Mouse (Mus musculus) thymus, postnatal 0 days (tissue): Measurements from ENCODE around the gene Tanc1. TPM values are rescaled to one million over a fixed set of nuclear protein-coding genes. Genes with fewer than 3 reads are reported as not detected.

Source experiments
- DNase-seq: peaks from one replicate; pipeline ENCODE4 v3.0.0-alpha.2; 2015; ENCODE audit warnings: low spot score
- polyA plus RNA-seq: library from polyadenylated mRNA; unstranded; fragments of >200 nt; fragmentation: Nextera tagmentation; extraction: Ambion mirVana; gene quantifications from 2 replicates; pipeline ENCODE4 v1.2.1, GENCODE M21; 2015

Gene Tanc1
- polyA plus RNA-seq, 1 experiment from 2014 or later: 3.3 TPM

DNA sequence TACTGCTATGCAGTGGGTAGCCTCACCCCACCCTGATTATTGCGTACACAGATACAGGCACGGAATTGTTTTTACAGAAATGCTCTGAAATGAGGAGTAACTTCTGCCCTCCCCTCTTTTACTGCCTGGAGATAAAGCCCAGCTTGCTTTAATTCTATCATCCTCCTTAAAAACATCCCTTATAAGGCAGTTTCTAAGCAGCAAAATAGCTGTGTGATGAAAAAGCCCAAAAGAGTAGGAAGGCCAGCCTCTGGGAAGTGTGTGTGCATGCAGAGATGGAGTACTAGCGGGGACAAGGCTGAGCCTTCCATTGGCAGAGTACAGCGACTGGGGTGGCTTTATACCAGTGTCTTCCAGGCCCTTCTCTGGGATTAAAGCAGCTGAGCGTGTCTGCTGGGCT is 140.9 kb downstream of the Tanc1 start:
- no peak for DNase-seq

DNA sequence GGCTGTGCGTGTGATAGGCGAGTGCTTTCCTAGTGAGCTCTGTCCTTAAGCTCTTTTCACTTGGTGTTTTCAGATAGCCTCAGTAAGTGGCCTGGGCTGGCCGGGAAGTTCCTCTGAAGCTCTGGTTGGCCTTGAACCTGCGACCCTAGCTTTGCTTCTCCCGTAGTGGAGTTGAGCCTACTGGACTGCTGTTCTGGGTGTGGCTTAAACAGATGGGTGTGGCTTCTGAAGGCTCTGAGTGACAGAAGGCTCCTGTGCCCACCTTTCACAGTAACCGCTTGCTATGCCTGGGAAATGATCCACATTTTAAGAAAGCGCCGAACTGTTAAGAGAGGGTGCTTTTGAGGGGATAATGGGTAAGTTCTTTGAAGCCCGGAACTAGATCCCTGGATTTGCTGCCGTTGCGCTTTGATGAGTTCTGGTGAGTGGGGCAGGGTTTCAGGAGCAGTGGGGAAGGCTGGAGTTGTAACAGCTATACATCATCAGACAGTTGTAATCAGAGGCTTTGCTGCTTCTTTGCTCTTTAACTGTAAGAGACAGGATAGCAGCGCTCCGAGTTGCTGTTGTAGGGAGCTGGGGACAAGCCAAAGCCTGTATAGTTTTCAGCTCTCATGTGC is 144.4 kb downstream of the Tanc1 start:
- DNase-seq: no peak

DNA sequence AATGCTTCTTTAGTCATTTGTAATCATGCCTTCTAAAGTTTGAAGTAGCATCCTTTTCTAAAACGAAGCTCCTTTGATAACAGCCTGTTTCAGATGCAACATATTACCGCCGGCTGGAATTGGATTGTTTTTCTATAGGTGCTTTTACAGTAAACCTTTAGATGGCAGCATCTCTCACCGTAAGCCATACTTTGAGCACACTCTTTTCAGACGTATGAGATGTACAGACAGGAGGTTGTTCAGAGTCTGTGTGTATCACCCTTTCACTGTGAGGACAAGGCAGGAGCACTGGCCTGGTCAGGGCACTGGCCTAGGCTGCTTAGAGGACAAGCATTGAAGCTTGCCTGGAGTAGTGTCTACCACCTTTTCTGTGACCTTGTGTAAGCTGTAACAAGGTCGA is 145.2 kb downstream of the Tanc1 start:
- no peak for DNase-seq

DNA sequence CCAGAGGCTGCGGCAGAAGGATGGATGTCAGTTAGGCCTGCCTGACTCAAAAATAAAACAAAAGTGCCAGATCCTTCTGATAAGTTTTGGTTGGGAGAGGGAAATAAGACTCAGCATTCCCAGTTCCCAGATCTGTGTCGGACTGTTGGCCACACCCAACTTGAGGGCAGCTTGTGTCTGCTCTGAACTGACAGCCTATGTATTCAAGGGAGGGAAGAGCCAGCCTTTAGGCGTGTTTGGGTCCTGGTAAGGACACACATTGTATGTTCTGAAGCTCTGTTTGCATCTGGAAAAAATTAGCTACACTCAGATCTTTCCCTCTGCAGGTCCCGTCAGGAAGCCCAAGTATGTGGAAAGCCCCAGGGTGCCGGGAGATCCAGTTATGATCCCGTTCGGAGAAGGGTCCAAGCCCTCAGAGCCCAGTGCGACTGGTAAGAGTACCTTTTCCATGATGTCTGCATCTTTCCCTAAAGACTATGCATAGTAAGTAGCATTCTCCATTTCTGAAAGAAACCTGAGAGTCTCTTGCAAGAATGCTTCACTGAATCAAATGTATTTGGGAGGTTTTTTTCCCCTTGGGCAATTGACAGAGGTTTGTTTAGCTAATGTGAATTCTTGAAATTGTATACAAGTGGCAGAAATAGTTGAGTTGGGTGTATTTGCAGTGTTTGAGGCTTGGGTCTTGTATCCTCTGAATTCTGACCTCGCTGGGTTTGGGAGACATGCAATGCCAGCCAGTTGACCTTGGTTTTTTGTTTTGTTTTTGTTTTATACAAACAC is 146.5 kb downstream of the Tanc1 start:
- DNase-seq: no peak

DNA sequence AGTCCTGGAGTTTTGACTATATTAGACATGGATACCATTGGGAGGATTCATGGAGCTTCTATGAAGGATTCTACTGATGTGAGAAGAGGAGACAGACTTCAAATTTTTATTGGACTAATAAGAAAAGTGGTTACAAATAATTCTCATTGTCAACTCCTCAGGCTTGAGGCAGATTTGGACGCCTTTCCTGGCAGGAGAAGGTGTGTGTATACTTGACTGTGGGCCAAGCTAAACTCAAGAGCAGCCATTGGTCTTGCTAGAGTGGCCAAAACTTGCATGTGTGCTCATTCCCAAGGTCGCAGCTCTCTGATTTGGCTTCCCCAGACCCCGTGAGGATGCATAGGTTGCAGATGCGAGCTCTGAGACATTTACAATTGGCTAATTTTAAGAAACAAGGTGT is 148.9 kb downstream of the Tanc1 start:
- DNase-seq: no peak

DNA sequence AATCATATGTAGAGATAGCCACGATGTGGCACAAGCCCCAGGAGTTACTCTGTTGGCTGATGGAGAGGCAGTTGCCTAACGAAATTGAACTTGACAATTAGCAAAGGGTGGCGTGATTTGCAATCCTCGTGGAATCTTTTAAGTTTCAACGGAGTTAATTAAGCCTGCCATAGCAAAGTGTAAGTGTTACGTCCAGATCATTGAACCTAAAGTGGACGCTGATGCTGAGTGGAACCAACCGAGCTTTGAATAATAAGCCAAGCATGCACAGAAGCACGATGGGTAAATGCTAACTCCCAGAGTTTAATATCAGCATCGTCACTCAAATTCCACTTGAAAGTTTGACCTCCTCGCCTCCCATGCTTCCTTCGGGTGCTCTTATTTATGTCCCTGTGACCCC is 149.3 kb downstream of the Tanc1 start:
- DNase-seq: no peak

DNA sequence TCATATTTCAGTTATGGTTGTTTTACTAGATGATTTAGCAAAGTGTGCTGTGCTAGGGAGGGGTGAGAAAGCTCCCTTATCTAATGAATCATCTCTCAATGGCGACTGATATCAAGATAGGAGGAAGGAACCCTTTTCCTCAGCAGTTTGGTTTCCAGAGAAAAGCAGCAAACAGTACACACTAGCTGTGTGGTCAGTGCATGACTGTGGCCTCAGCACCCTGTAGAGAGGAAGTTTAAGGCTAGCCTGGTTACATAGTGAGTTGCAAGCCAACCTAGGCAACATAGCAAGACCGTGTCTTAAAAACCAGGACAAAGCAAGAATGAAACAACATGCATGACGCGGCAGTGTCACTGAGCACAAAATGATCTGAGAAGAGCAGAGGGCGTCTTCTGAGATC is 150.4 kb downstream of the Tanc1 start:
- no peak for DNase-seq

DNA sequence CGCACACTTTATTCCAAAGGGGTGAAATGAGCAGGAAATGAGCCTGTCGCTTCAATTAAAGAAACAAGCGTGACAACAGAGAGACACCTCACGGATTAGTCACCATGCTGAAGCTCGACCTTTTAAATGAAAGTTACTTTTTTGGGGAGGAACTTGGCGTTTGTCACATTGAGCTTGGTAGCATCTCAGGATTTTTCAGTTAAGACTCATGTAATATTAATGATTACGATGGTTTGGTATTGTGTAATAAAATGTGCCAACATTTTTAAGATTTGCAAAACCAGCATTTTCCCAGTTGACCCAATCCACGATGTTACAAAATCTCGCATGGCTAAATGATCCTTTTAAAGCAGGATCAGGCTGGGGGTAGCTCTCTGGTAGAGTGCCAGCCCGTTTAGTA is 153.8 kb downstream of the Tanc1 start:
- no peak for DNase-seq

DNA sequence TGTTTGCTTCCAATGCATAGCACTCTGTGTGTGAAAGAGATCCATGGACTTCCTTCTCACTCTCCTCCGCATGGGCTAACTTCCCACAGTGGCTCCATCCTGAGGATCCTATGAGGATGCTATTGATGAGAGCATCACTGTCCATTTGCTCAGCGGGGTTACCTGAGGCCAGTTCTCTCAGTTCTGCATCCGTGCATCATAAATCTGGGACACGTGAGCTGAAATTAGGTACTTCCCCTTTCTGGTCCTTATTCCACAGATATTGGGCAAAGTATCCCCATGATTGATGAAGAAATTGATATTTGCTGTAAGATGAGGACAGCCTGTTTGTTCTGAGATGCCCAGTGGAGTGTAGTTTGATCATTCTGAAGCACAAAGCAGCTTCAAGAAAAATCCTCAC is 156.1 kb downstream of the Tanc1 start:
- DNase-seq: no peak

DNA sequence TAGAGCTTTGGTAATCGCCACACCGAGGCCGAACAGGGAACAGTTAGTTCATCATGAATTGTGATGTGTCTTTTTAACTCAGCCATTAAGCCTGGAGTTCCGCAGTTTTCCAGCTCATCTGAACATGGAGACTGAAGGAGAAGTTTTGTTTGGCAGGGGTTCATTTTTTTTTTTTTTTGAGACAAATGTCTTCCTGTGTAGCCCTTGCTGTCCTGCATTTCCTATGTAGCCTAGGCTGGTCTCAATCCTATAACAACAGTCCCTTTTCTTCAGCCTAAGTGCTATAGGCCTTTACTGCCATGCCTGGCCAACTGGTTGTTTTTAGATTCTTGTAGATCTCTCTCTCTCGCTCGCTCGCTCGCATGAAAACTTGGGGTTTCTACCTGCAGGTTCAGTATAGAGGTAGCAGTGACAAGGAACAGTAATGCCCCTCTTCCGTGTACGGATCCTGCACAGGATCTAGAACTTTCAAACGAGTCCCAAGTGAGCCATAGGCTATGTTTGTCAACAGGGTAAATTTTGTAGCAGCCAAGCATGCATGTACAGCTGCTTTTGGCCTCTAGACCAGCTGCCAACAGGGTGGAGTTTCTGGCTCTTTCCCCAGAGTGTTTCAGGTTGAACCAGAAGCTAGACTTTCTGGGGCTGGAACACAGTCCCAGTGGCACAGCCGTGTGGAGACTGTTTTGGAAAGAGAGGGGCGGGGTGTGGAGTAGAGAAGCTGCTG is 157.0 kb downstream of the Tanc1 start:
- DNase-seq: no peak

DNA sequence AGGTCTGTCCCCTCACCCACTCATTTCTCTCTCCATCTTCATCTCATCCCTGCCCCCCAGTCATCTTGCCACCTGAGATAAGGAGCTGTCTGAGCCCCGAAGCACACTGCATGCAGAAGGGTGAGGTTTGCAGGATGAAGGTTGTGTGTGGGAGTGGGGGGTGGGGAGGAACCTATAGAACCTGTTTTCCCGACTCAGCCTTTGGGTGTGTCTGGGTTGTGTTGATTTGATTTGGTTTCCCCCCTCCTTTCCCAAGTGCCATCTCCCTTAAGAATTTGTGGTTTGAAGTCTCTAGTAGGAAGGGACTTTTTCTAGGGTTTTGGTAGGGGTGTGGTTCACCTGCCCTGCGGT is 157.5 kb downstream of the Tanc1 start:
- DNase-seq: no peak

DNA sequence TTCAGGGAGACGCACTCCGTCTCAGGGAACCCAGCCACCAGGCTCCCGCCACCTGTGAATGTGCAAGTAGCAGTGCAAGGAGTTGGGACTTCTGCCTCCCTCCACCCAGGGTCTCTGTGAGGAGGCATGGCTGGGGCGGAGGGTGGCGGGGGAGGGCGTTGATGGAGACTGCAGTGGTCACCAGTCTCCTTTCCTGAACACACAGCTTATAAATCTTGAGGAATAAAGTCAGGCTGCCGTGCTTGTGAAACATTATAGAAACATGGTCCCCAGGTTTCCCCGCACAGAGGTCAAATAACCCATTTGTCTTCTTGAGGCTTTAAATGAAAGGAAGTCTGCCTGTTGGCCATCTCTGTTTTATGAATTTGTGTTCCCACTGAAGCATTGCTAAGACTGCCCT is 159.9 kb downstream of the Tanc1 start:
- no peak for DNase-seq

DNA sequence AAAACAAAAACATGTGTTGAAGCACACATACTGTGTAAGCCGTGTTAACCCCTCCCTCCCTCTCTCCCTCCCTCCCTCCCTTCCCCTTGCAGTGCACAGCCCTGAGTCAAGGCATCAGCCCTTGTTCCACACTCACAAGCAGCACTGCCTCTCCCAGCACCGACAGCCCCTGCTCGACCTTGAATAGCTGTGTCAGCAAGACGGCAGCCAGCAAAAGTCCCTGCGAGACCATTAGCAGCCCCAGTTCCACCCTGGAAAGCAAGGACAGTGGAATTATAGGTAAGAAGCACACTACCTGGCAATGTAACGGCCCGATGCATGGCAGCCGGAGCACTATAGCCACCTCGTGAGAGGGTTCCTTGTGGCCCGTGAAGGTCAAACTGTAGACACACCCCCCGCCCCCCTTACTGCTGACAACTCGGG is 160.4 kb downstream of the Tanc1 start:
- DNase-seq: no peak

DNA sequence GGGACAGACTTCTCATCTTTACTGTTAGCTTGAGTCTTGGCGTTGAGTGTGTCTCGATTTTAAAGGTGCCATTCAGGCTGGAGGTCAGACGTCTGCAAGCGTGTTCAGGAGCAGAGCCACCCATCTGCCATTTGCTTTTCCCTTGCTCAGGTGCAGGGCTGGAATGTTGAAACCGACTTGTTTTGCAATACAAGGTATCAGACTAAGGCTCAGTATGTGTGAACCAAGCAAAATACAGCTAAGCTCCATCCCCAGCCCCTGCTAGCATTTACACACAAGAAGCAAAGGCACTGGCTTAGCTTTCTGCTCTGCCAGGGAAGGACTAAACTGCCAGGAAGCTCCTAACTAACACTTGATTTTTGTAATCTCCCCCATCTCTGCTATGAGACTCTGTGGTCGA is 162.5 kb downstream of the Tanc1 start:
- no peak for DNase-seq

DNA sequence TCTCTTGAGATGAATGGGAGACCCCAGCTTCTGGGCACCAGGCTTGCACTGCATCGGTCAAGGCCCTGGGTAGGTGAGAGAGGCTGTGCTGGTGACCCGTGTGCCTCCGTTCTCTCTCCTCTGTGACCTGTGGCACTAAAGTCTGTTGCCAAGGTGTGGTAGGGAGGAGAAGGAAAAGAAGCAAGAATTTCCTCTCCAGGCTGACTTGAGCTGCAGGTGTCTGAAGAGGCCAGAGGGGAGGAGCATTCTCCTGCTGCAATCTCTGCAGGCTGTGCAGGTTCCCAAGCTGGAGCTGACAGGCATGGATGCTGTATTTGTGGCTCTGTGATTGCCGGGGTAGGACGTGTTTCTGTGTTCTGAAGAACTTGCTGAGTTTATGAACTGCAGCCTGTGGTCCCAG is 163.3 kb downstream of the Tanc1 start:
- no peak for DNase-seq

DNA sequence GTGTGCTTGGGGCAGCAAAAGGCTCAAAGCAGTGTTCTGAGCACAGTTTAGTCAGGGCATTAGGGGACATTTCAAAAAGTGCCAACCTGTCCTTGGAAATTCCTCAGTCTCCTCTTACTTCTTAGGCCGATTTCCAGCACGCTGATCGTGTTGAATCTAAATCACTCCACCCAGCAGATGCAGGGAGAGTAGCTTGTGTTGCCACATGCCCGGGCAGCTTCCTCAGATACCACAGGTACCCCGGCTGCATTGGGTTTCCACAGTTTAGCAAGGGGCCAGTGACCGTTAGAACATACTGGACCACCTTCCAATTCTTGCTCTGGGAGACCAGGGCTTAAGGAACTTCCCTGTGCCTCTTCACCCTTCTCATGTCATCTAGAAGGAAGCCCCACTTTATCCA is 164.0 kb downstream of the Tanc1 start:
- DNase-seq: no peak

DNA sequence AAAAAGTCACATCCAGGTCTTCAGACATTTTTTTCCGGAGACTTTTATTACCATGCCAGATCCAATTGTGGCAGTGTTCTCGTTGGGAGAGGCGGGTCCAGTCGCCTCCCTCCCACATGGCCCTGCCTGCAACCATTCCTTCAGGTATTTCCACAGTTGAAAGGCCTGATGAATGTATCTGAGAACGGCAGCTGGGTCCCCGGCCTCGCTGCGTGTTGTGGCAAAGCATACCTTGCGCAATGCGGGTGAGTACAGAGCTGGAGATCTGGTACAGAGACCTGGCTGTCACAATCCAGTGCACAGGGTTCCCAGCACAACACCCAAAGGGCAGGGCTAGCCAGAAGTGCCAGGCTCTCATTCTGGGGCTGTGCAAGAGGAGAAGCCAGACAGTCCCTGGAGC is 167.5 kb downstream of the Tanc1 start:
- no peak for DNase-seq

DNA sequence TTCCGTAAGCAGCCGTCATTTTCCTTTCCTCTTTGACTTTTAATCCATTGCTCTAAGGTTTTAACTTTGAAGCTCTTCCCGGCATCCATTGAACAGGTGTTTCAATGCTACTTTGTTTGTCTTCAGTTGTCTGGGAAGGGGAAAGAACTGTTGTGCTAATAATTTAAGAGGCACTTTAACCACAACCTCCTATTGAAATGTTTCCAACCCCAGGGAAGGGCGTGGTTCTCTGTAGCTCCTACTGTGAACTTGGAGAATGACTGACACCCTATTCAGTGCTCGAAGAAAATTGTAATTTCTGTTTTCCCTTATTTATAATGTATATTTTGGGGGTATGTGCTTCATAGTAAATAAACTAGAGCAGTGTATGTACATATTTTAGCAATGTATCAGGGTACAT is 168.4 kb downstream of the Tanc1 start:
- no peak for DNase-seq

DNA sequence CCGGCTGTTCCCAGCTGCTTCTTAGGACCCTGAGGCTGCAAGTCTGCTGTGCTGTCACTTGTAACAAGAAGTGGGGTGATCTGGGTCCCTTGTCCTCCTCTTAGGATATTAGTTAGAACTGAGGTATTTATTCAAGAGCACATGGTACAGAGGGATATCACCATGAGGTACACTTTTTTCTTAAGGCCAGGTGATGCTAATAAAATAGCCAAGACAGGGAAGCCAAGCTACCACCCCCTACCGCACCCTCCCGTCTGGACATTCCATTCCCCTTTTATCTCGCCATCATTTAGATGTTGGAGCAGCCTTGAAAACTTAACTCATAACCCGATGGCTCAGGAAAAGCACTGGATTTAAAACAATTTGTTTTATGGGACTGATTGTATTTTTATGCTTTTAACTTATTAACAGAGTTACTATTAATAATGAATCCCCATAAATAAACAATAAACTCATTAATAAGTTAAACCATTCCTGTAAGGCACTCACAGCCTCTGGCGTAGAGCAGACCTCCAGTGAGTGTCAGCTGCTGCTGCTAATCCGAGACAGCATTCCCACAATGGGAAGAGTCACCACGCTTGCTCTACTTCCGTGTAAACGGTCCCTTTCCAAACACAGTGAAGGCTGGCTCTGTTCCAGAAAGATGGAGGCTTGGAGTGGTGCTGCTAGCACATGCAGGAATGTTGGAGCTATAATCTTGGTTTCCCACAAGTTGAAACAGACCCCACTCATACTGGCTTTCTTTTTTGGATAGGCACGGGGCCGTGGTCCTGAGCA is 171.4 kb downstream of the Tanc1 start:
- no peak for DNase-seq

DNA sequence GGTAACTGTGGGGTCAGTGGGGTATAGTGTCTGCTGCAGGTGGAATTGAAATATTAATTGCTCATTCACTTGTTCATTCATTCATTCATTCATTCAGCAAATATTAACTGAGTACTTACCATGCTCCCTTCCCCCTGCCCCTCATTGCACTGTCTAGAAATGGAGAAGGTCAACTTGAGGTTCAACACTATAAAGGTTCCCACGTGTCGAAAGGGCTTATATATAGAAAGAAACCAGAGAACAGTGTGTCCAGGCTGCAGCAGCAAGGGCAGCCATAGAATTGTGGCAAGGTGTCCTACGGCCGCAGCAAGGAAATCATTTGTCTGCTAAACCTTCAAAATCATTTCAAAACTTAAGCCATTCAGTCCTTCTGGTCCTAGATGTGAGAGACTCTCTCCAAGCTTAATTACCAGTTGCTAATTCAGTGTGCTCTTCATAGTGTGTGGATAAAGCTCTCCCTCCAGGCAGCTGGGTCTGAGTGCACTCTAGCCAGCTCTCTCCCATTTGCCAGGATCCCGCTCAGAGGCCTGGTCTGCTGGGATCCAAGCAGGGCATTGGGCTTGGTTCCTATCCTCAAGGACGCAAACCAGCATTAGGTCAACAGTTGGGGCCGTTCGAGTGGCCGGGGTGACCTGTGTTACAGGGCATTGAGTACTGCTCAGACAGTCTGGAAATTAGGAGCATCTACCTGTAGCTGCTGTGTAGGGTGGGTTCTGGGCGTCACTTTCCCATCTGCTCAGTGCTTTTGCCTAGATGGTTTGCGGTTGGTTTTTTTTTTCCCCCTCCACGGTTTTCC is 172.2 kb downstream of the Tanc1 start:
- DNase-seq: no peak

DNA sequence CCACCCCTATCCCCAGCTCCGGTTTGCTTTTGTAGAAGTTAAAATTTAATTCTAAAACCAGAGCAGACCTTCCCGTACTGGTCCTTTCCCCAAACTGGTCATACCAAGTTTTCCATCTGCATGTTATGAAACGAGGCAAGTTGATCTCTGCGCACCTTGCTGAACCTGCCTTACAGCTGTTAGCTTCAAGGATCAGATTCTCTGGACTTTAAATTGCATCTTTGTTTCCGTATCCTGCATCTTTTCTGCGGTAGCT is 172.7 kb downstream of the Tanc1 start:
- DNase-seq: no peak
